ENCODE assay signal across 8 mouse cellular contexts in the genomic region with DNA sequence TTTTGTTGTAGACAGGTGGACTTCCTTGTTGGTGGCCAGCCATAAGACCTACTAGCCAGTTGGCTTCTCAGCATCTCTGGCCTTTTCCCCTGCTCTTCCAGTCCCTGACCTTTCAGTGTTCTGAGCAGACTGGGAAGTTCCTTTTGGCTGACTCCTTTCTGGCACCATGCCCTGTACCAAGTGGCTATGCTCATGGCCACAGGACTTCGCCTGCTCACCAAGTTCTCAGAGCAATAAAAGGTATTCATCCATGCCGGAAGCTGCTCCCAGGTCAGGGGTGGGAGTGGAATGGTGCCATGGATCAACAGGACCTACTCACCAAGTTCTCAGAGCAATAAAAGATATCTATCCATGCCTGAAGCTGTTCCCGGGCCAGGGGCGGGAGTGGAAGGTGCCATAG. TPM values are rescaled to one million over a fixed set of nuclear protein-coding genes. Genes with fewer than 3 reads are reported as not detected.
DNase-seq lines count a peak whose midpoint lies in the region; ATAC-seq lines count a peak whose summit lies in the region.

No protein-coding gene starts in this region.

- H3K27me3 ChIP-seq in erythroblast, embryonic 14.5 days (ENCODE audit: control insufficient read depth), result no peaks in the 10 kb centered on the region
- no peaks in the 10 kb centered on the region for H3K27me3 ChIP-seq in heart, embryonic 10.5 days (ENCODE audit: insufficient read depth, poor library complexity, severe bottlenecking)
- no peaks in the 10 kb centered on the region for H3K27me3 ChIP-seq in kidney, embryonic 14.5 days (ENCODE audit: control insufficient read depth, insufficient read depth, low read length)

- peaks cover 70% of the 10 kb centered on the region for H3K36me3 ChIP-seq in erythroblast, embryonic 14.5 days (ENCODE audit: control insufficient read depth)
- peaks cover 48% of the 10 kb centered on the region for H3K36me3 ChIP-seq in heart, embryonic 10.5 days
- peaks cover 38% of the 10 kb centered on the region for H3K36me3 ChIP-seq in kidney, embryonic 14.5 days (ENCODE audit: control insufficient read depth, insufficient read depth, low read length)

- peak overlapping the region; percentile 70 for H3K4me3 ChIP-seq in erythroblast, embryonic 14.5 days (replicated peaks)
- peak overlapping the region; percentile 95; the same call in 1 of the 2 replicates for H3K4me3 ChIP-seq in heart, embryonic 10.5 days
- no peak overlapping the region for H3K4me3 ChIP-seq in kidney, embryonic 14.5 days (ENCODE audit: low read length)

- peak overlapping the region; percentile 81; the same call in 1 of the 2 replicates for H3K9ac ChIP-seq in kidney, embryonic 14.5 days (ENCODE audit: low read depth, low read length)

- H3K4me1 ChIP-seq in erythroblast, embryonic 14.5 days (ENCODE audit: control insufficient read depth), result peaks cover 57% of the 10 kb centered on the region
- H3K4me1 ChIP-seq in heart, embryonic 10.5 days, result peaks cover 43% of the 10 kb centered on the region
- H3K4me1 ChIP-seq in kidney, embryonic 14.5 days (ENCODE audit: control insufficient read depth, insufficient read depth, low read length), result peaks cover 36% of the 10 kb centered on the region

- H3K27ac ChIP-seq in heart, embryonic 10.5 days, result no peak overlapping the region
- peak overlapping the region; percentile 18; the same call in 1 of the 2 replicates for H3K27ac ChIP-seq in kidney, embryonic 14.5 days (ENCODE audit: low read depth, low read length)

- 80% methylated on average over 4 of the region's 4 CpGs for WGBS in heart, embryonic 10.5 days
- WGBS in kidney, embryonic 14.5 days, result 30% methylated on average over 4 of the region's 4 CpGs

- ATAC-seq in erythroblast, adult 5-6 weeks (replicated peaks; ENCODE audit: low FRiP score, poor library complexity, severe bottlenecking), result no peak
- peak; percentile 13; the same call in 1 of the 2 replicates for ATAC-seq in kidney, embryonic 14.5 days (ENCODE audit: low FRiP score, low TSS enrichment)
- ATAC-seq in inflammation-experienced regulatory T-cells, adult 6 months, result no peak

- peak; percentile 74 to 75 for DNase-seq in cerebellum, postnatal 14 days
- no peak for DNase-seq in heart, embryonic 10.5 days (ENCODE audit: low spot score)
- DNase-seq in lung, postnatal 14 days, result peak; percentile 57
- no peak for DNase-seq in embryo, embryonic 10.5 days (ENCODE audit: low spot score)

- peak overlapping the region; percentile 98; the same call in 1 of the 2 replicates for H3K4me2 ChIP-seq in kidney, embryonic 14.5 days (replicated peaks; ENCODE audit: low read depth, low read length)

- H3K9me3 ChIP-seq in erythroblast, embryonic 14.5 days (ENCODE audit: control insufficient read depth, low read length), result no peaks in the 10 kb centered on the region
- no peaks in the 10 kb centered on the region for H3K9me3 ChIP-seq in heart, embryonic 10.5 days
- H3K9me3 ChIP-seq in kidney, embryonic 14.5 days (ENCODE audit: control insufficient read depth, low read length), result no peaks in the 10 kb centered on the region

RNA-seq across cellular contexts. Expression of a gene that starts 1.2 kb away (rescaled TPM):
- polyA plus RNA-seq in erythroblast, embryonic 14.5 days (2012), result not detected in 2 replicates
- 1.7 TPM in 1 of 2 replicates, not detected in the other for total RNA-seq in erythroblast, adult 5-6 weeks (2015; ENCODE audit: low replicate concordance)
- 1.1 TPM in 1 of 2 replicates, not detected in the other for total RNA-seq in erythroblast, adult 5-6 weeks (2017; ENCODE audit: low replicate concordance)
- polyA plus RNA-seq in heart, embryonic 10.5 days (2016; fragmentation: Nextera tagmentation; extraction: Ambion mirVana), result 0.48 and 0.69 TPM in 2 replicates
- 0.71 and 1.6 TPM in 2 replicates for polyA plus RNA-seq in kidney, embryonic 14.5 days (2014; fragmentation: Nextera tagmentation; extraction: Ambion mirVana)
- not detected for polyA plus RNA-seq in inflammation-experienced regulatory T-cells, adult 6 months (2017; shearing (Covaris generic))

RNA-seq across cellular contexts. Expression of a gene that starts 2.3 kb away (rescaled TPM):
- 13.0 and 15.1 TPM in 2 replicates for polyA plus RNA-seq in erythroblast, embryonic 14.5 days (2012)
- total RNA-seq in erythroblast, adult 5-6 weeks (2015; ENCODE audit: low replicate concordance), result 14.2 and 20.2 TPM in 2 replicates
- 6.1 and 8.1 TPM in 2 replicates for total RNA-seq in erythroblast, adult 5-6 weeks (2017; ENCODE audit: low replicate concordance)
- polyA plus RNA-seq in heart, embryonic 10.5 days (2016; fragmentation: Nextera tagmentation; extraction: Ambion mirVana), result 86.3 and 91.2 TPM in 2 replicates
- 54.1 and 65.0 TPM in 2 replicates for polyA plus RNA-seq in kidney, embryonic 14.5 days (2014; fragmentation: Nextera tagmentation; extraction: Ambion mirVana)
- polyA plus RNA-seq in inflammation-experienced regulatory T-cells, adult 6 months (2017; shearing (Covaris generic)), result 1 to 10 TPM; 3.5 to 6.9 (median 4.6) TPM

RNA-seq across cellular contexts. Expression of a gene that starts 2.4 kb away (rescaled TPM):
- 6.2 and 7.3 TPM in 2 replicates for polyA plus RNA-seq in erythroblast, embryonic 14.5 days (2012)
- 15.0 and 20.9 TPM in 2 replicates for total RNA-seq in erythroblast, adult 5-6 weeks (2015; ENCODE audit: low replicate concordance)
- total RNA-seq in erythroblast, adult 5-6 weeks (2017; ENCODE audit: low replicate concordance), result 13.4 and 14.1 TPM in 2 replicates
- 27.1 and 30.3 TPM in 2 replicates for polyA plus RNA-seq in heart, embryonic 10.5 days (2016; fragmentation: Nextera tagmentation; extraction: Ambion mirVana)
- 21.6 and 23.2 TPM in 2 replicates for polyA plus RNA-seq in kidney, embryonic 14.5 days (2014; fragmentation: Nextera tagmentation; extraction: Ambion mirVana)
- polyA plus RNA-seq in inflammation-experienced regulatory T-cells, adult 6 months (2017; shearing (Covaris generic)), result 10 to 100 TPM; 22.1 to 49.8 (median 23.6) TPM

RNA-seq across cellular contexts. Expression of a gene that starts 6.4 kb away (rescaled TPM):
- polyA plus RNA-seq in erythroblast, embryonic 14.5 days (2012), result 1.4 and 1.7 TPM in 2 replicates
- 5.9 and 15.8 TPM in 2 replicates for total RNA-seq in erythroblast, adult 5-6 weeks (2015; ENCODE audit: low replicate concordance)
- 5.5 and 8.2 TPM in 2 replicates for total RNA-seq in erythroblast, adult 5-6 weeks (2017; ENCODE audit: low replicate concordance)
- polyA plus RNA-seq in heart, embryonic 10.5 days (2016; fragmentation: Nextera tagmentation; extraction: Ambion mirVana), result 22.3 and 22.7 TPM in 2 replicates
- 36.4 and 36.9 TPM in 2 replicates for polyA plus RNA-seq in kidney, embryonic 14.5 days (2014; fragmentation: Nextera tagmentation; extraction: Ambion mirVana)
- 10 to 100 TPM; 14.0 to 14.9 (median 14.5) TPM for polyA plus RNA-seq in inflammation-experienced regulatory T-cells, adult 6 months (2017; shearing (Covaris generic))

RNA-seq across cellular contexts. Expression of a gene that starts 15.9 kb away (rescaled TPM):
- polyA plus RNA-seq in erythroblast, embryonic 14.5 days (2012), result not detected in 2 replicates
- total RNA-seq in erythroblast, adult 5-6 weeks (2015; ENCODE audit: low replicate concordance), result not detected in 2 replicates
- not detected in 2 replicates for total RNA-seq in erythroblast, adult 5-6 weeks (2017; ENCODE audit: low replicate concordance)
- polyA plus RNA-seq in heart, embryonic 10.5 days (2016; fragmentation: Nextera tagmentation; extraction: Ambion mirVana), result 0.71 and 1.4 TPM in 2 replicates
- polyA plus RNA-seq in kidney, embryonic 14.5 days (2014; fragmentation: Nextera tagmentation; extraction: Ambion mirVana), result 1.6 and 1.8 TPM in 2 replicates
- under 1 TPM in 2 of 3 experiments, not detected in 1; 0.16 to 0.23 TPM for polyA plus RNA-seq in inflammation-experienced regulatory T-cells, adult 6 months (2017; shearing (Covaris generic))

Comparison
In these comparisons a context has a peak if more than half of its experiments do, and no peak if none do; other contexts are left out.
1. DNase-seq: peak in cerebellum, postnatal 14 days (2 of 2) and lung, postnatal 14 days (single experiment); none in heart, embryonic 10.5 days (single experiment) and embryo, embryonic 10.5 days (single experiment).